Mouse (Mus musculus): Measurements from ENCODE around the gene Btf3l4.

Gene Btf3l4

DNA sequence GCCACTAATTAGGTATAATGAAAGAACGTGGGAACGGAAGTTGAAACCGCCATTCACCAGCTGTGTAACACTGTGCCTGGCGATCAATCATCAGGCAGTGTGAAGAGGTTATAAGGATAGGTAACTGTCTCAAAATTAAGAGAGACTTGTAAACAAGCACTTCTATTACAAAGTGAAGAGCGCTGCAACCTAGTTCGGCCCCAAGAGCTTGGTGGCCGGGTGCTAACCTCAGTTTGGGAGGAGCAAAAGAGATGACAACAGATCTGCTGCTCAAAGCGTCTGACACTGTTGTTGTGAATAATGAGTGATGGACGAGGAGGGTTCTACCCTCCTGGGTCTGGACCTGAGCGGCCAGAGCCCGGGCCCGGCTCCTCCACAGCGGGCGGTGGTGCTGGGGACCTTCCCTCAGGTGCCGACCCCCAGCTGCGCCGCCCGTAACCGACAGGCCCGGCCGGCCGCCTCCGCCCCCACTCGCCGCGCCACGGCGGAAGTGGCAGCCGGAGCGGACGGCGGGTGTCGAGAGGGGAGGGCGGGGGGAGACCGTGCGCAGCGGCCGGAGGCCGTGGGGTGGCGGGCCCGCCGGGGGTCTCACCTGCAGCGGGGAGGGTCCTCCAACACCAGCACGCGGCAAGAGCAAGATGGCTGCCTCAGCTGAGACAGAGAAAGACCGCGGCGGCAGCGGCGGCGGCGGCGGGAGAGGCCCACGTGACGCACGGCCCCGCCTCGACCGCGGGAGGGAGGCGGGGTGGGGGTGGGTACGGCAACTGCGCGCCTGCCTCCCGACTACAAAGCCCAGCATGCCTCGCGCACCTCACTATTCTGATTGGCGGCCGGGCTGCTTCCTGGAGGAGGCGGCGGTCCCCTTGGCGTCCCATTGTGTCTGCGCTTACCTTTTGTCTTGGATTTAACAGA lies at the start of gene Btf3l4:
Btf3l4 (minus strand) TSS at position 699 of the 912 bp plus-strand sequence.
- DNase-seq (ENCODE audit: low spot score in 2 of 2), result peak; percentile 83 to 88

DNA sequence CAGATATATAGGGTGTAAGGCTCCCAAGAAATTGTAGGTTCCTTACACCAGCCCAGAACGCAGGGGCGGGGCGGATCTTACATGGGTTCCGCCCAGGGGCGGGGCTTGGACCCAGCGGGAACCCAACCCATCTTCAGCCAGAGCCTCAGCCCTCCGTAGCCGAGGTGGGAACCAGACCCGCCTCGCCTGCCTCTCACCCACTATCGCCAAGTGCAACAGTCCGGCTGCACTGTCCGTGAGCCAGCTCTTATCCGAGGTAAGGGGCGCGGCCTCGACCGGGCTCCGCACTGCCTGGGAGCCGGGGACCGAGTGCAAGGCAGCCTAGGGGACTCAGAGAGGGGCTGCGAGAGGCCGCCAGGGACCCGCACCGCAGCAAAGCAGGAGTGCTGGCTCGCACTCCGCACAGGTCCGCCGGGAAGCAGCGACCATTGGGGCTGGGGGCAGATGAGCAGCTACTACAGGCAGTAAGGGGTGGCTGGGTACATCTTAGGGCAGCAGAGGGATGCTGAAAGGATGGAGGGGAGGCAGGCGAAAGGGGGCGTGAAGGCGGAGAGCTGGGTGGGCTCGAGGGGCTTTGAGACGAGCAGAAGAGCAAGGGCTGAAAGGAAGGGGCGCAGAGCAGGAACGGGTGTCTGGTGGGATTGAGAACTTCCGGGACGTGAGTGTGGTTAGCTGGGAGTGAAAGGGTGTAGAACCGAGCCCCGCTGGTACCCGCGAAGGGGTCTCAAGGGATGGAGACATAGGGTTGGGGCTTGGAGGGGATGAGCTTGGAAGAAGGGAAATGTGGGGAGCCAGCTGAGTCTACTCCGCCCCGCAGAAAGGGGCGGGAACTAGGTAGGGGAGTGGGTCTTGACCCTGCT lies 45.8 kb upstream of the Btf3l4 start, which contains the start of gene Rab3b:
Rab3b (plus strand) TSS at position 101 of the 860 bp plus-strand sequence.
- peak; percentile 12 to 47 for DNase-seq (ENCODE audit: low spot score in 2 of 2)

DNA sequence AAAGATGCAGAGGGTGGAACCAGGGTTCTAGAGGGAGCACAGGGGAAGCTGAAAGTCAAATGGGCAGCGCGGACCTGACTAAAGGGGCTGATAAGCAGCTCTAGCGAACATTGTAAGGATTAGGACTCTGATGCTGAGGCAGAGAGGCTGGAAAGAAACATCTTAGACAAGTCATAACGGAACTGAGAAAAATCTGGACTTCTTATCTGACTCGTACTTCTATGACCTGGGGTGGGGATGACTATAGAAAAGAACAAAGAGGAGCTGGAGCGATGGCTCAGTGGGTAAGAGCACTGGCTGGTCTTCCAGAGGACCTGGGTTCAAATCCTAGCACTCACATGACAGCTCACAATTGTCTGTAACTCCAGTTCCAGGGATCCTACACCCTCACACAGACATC lies 44.5 kb upstream of the Btf3l4 start:
- no peak for DNase-seq (ENCODE audit: low spot score in 2 of 2)

DNA sequence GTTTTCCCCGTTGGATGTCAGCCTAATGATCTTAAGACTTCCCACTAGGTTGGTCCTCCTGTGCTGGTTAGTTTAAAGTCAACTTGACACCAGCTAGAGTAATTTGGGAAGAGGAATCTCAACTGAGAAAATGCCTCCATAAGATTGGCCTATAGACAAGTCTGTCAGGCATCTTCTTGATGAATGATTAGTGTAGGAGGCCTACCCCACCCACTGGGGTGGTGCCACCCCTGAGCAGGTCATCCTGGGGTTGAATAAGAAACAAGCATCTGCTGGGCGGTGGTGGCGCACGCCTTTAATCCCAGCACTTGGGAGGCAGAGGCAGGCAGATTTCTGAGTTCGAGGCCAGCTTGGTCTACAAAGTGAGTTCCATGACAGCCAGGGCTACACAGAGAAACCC lies 40.3 kb upstream of the Btf3l4 start:
- DNase-seq (ENCODE audit: low spot score in 2 of 2), result no peak

DNA sequence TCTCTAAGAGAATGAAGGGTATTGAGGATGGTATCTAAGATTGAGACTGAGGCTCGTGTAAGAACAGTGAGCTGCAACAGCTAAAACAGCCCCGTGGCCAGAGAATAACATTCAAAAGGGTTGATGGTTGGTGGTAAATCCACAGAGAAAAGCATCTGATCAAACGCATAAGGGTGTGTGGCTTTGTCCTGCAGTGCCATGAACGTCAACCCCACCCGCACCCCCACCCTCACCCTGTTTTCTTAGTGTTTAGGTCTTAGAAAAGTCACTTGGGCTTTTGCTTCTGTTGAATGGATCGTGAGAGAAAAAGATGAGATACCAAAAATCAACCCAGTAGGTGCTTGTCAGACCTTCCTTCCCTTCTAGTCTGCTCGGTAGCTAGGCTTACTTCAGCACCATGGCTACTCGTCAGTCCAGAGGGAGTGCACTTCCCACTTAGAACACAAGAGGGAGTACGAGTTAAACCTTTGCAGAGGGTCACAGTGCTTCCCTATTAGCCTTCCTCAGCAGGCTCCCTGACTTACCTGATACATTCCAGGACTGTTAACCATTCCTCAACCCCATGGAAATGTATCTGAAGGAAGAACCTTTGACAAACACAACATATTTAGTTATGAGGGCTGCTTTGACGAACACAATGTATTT lies 36.4 kb upstream of the Btf3l4 start:
- DNase-seq (ENCODE audit: low spot score in 2 of 2), result peak; percentile 33 to 79

DNA sequence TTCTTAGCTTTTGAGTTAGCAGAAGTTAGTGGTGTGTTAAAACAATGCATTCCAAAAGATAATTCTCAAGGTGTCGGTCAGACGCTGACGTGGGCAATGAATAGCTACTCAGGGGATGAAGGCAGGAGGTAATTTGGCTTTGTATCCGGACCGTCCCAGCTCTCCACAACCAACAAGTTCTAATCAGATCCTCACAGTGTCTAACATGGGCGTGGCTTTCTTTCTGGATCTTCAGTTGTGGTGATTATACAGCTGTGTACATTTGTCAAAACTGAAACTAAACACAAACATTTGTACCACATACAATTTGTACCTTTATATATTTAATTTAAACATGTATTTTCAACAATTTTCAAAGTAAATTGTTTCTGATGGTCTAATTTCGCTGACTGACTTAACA lies 33.4 kb upstream of the Btf3l4 start:
- no peak for DNase-seq (ENCODE audit: low spot score in 2 of 2)

DNA sequence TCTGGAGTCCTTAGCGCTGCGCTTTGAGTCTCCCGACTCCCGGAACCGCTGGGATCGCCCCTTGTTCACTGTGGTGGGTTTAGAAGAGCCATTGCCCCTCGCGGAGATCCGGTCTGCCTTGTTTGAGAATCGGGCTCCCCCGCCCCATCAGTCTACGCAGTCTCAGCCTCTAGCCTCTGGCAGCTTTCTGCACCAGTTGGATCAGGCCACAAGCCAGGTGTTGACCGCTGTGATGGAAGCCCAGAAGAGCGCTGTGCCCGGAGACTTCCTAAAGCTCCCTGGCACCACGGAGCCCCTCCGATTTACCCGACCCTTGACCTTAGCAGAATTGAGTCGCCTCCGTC lies 15.1 kb upstream of the Btf3l4 start, which contains the start of gene A730015C16Rik:
A730015C16Rik (minus strand) TSS at position 115 of the 344 bp plus-strand sequence.
- no peak for DNase-seq (ENCODE audit: low spot score in 2 of 2)

DNA sequence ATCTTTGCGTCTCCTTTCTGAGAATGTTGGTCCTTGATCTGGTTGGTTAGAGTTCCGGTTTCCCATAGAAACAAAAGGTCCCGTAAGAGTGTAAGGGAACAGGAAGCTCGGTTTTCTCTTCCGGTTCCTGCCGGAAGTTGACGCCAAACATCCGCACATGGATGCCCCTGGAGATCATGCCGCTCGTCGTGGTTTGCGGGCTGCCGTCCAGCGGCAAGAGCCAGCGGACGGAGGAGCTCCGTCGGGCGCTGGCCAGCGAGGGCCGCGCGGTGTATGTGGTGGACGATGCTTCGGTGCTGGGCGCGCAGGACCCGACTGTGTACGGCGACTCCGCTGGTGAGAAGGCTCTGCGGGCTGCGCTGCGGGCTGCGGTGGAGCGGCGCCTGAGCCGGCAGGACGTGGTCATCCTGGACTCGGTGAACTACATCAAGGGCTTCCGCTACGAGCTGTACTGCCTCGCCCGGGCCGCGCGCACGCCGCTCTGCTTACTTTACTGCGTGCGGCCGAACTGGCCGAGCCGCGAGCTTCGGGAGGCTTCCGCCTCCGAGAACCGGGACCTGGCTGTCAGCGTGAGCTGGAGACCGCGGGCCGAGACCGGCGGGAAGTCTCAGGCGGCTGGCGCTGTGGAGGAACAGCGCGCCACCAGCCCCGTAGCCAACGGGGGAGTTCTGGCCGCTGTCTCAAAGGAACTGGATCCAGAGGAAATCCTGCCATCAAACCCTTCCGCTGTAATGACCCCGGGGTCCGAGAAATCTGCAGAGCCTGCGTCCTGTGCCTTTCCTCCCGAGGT lies 14.5 kb upstream of the Btf3l4 start, which contains the start of gene Kti12:
Kti12 (plus strand) TSS at position 71 of the 790 bp plus-strand sequence.
- DNase-seq (ENCODE audit: low spot score in 2 of 2), result peak; percentile 58 to 69

DNA sequence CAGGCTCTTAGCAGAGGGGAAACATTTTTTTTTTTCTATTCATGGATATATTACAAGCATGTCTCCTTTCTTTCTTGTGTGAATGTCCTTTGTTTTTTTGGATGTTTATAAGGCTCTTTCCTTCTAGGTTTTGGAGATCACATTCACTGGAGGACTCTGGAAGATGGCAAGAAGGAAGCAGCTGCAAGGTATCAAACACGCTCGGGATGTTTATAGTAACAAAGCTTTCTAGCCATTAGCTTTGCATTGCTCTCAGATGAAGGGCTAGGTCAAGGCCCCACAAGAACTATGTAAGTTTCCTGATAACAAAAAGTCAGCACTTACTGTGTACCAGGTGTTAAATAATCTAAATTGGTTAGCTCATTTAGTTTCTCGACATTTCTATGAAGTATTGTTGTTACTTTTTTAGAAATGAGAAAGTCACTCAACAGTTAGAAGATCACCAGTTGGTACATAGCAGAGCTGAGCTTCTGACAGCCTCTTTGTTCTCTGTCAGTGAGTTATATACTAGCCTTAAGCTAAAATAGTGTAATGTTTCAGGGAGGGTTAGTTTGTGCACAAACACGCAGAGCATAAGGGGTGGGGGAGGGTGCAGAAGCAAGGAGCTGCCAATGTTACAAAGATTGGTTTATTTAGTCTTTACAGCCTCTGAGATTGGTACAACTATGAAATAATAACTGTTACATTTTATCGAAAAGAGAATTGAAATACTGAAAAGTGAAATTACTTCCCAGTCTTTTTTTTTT lies 12.6 kb upstream of the Btf3l4 start:
- no peak for DNase-seq (ENCODE audit: low spot score in 2 of 2)

DNA sequence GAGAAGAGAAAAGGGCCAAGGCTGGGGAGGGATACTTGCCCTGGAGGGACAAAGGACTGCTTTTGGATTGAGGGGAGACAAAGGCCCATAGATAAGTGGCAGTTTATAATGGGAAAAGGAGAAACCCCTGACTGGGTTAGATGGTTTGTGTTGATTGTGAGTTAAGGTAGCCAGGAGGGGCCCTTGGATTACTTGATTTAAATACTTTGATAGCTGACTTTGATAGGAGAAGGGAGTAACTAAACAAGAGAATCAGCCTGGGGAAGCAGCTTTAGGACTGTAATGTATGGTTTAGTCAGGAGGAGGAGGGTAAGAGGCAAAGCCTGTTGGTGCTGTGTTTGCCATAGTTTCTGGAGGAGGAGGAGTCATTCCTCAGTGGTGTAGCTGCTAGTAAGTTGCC lies 9.9 kb upstream of the Btf3l4 start:
- no peak for DNase-seq (ENCODE audit: low spot score in 2 of 2)

DNA sequence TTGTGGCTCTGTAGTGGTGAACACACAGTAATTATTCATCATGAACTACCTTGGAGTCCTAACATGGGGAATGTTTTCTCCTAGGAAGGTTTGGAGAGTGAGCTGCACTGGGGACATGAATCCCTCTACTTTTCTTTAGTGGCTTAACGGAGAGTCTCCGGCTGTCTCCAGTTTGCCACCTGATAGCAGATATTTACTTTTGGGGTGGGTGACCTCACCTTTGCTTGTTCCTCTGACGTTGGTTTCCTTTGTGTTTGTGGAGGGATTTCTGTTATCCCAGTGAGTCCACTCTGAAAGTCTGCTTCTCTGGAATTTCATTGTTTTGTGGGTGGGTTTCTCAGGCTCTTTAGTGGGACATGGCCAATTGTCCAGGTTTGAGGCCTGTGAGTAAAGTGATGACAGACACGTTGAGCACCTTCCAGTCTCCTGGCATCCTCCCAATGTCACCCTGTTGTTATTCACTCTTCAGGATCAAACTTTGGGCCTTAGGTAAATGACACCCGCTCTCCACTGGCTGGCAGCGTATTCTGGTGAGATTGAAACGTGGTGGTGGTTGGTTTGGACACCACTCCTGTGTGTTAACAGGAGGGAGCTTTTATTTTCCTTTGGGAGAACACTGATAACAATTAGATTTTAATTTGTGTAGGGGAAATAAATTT lies 8.6 kb upstream of the Btf3l4 start:
- no peak for DNase-seq (ENCODE audit: low spot score in 2 of 2)

DNA sequence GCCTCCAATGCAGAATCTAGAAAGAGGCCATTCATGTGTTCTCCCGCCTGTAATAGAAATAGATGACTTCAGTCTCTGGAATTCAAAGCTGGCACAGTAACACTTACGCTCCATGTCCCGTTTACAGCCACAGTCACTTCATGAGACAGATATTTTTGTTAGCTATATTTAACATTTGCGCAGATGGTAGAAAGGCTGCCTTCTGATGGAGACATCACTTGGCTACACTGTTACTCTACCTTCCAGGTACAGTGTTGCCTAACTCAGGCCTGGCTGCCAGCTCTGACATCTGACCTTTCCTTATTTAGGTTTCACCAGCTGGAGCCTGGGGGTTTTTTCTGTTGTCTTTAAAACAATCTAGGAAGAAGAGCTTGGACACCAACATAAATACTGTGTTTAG lies 4.6 kb upstream of the Btf3l4 start:
- DNase-seq (ENCODE audit: low spot score in 2 of 2), result no peak

DNA sequence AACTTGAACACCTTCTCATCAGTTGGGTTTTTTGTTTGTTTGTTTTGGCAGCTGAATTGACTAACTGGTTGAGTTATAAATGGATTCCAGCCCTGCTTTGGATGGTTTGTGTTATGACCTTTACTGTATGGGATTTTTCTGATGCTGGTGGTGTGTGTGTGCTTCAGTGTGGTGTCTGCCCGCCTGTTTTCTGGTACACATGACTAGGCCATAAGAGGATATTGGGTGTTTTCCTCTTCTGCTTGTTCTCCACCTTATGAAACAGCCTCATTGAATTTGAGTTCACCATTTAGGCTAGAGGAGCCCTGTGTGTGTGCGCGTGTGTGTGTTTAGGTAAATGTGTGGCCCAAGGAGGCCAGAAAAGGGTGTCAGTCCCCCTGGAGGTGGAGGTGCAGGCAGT lies 2.1 kb upstream of the Btf3l4 start:
- no peak for DNase-seq (ENCODE audit: low spot score in 2 of 2)

DNA sequence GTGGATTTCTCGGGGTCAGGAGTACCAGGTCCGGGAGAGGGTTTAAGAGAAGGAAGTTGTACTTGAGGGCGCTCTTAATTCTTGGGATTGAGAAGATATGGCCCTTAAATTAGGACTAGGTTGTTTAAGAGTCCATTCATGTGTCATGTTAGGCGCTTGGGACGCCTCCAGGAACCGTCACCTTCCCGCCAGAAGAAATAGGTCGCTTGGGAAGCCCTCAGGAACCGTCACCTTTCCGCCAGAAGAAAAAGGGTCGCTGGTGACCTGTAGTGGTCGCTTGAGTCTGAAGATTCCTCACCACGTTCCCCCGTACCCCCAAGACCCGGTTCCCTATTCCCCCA lies 1.5 kb upstream of the Btf3l4 start:
- DNase-seq (ENCODE audit: low spot score in 2 of 2), result peak in 1 of 2 experiments; percentile 5

DNA sequence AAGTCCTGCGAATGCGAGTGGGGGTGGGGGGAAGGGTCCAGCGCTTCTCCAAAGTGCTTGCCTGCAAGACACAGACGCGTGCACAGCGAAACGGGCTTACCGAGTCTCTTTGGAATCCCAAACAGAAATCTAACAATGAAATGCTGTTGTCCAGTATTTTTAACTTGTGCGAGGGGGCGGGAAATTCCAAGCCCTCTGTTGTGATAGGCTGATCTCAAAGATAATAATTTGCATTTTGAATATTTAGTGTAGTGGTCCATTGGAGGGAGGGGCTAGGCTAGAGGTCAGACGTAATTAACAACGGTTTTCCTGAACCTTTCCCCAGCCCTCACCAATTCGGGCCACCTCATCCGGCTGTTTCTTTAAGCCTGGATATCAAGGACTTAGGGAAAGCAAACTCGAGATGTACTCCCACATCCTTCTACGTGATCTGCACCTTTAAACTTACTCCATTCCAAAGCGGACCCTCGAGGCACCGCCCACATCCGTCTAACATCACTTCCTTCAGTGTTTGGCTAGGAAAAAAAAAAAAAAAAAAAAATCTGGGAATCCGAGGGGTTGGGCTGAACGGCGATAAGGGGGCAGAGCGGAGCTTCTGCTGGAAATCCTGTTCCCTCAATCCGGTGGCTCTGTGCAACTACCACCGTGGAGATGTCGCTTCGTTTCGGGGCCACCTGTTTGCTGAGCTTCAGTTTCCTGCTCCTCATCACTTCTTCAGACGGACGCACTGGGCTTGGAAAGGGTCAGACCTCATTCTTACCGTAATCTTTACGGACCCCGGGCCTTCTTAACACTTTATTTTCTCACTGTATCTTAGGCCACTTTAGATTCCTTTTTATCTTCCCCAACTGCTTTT lies 929 bp upstream of the Btf3l4 start, which contains the start of gene Txndc12:
Txndc12 (plus strand) TSS at position 487 of the 856 bp plus-strand sequence.
- peak; percentile 58 to 68 for DNase-seq (ENCODE audit: low spot score in 2 of 2)

DNA sequence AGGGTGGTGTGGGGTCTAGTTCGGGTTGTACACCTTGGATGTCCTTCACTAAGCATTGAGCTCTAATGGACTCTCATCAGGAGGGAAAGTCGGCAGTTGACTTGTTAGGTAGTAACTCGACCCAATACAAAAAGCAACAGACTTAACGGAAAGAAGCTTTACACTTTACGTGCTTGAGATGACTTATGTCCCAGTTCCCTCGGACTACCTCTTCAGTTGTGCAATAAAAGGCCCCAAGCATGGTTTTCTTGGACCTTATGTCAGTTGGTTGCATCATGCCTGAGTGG lies 357 bp upstream of the Btf3l4 start:
- DNase-seq (ENCODE audit: low spot score in 2 of 2), result no peak

DNA sequence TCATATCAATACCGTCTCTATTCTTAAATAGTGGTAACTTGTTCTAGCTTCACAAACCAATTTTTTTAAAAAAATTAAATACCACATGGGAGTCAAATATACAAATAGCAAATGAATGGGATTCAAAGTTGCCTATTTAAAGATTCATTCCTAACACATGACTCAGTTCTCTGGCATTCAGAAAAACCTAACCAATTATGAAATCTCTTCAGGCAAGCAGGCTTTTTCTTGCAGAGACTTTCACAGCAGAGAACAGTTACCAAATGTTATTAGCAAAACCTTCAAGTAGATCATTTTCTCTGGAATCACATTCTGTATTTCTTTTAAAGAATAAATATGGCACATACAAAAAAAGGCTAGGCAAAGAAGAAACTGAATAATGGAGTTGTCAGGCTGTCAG lies 2.7 kb downstream of the Btf3l4 start:
- no peak for DNase-seq (ENCODE audit: low spot score in 2 of 2)

DNA sequence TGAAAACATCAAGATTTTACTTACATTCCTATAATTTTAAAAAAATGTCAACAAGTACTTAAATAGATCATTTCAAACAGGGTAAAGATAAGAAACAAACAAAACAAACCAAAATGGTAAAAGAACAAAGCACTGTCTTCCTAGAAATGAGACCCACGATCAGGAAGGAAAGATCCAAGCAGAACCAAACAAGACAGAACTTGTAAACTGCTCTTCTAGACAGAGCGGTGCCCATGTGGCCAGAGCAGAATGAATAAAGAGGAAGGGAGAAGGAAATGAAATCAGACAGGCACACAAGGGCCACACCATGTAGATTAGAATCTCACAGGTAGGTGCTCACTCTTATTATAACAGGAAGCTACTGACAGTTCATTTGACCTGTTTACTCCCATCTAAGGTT lies 6.8 kb downstream of the Btf3l4 start:
- no peak for DNase-seq (ENCODE audit: low spot score in 2 of 2)

DNA sequence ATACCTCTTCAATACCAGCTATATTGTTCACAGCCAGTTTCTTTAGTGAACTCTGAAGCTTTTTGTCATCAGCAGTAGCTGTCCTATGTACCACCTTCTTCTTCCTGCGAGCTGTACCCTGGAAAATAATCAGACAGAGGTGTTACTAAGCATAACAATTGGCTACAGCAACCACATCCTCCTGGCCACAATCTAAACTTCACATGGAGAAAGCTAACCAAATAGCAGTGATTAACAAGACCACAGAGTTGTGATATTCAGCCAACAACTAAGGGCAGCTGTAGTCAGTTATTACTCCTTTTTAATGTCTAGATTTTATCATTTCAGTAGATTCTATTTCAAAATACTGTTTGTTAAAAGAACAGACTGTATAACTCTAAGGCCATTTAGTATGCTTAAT lies 7.3 kb downstream of the Btf3l4 start:
- no peak for DNase-seq (ENCODE audit: low spot score in 2 of 2)

All from thymus, postnatal 10 days (tissue).